Mouse (Mus musculus): ENCODE data around the gene Fbxo8. TPM values are rescaled to one million over a fixed set of nuclear protein-coding genes. Genes with fewer than 3 reads are reported as not detected.

The Fbxo8 gene
- total RNA-seq, 2 experiments from 2014 or later = 34.6 to 35.3 TPM

GRCm38 (mm10) chr8:56606481-56606880 is 55.6 kb downstream of the Fbxo8 start:
- DNase-seq (ENCODE audit: low spot score) = no peak

- DNase-seq (ENCODE audit: low spot score) = no peak
Observed at GRCm38 (mm10) chr8:56611736-56612135, 60.8 kb downstream of the Fbxo8 start.

DNA sequence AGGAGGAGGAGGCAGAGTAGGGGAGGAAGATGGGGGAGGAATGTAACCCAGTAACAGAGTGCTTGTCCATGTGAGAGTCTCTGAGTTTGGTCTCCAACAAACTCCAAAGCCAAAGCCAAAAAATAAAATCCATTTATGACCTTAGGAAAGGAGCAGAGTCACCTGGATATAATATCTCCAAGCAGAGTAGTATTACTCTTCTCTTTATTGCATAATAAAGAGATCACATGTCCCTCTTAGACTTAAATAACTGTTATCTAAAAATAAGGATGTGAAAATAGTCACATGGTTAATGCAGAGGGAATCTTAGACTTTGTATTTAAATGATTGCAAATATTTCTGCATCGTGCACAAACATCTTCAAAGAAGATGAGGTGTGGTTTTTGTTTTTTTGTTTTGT is 63.3 kb downstream of the Fbxo8 start:
- DNase-seq (ENCODE audit: low spot score) = no peak

- DNase-seq (ENCODE audit: low spot score) = peak; percentile 59
Observed at GRCm38 (mm10) chr8:56615005-56615404, 64.1 kb downstream of the Fbxo8 start.

DNA sequence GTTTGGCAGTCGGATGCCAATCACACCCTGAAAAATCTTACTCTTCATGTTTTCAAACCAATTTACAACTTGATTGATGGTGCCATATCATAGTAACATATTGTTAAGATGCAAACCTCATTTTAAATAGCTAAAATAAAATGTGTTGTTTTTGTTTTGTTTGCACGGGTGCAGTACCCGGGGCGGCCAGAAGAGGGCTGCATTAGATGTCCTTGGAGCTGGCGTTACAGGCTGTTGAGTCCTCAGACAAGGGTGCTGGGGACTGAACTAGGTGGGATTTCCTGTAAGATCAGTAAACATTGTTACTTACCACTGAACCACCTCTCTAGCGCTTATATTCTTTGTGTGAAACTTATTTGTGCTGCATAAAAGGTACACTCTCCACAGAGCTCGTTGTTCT is 65.4 kb downstream of the Fbxo8 start:
- DNase-seq (ENCODE audit: low spot score) = peak; percentile 15

- no peak for DNase-seq (ENCODE audit: low spot score)
Observed at GRCm38 (mm10) chr8:56617271-56617670, 66.4 kb downstream of the Fbxo8 start.

DNA sequence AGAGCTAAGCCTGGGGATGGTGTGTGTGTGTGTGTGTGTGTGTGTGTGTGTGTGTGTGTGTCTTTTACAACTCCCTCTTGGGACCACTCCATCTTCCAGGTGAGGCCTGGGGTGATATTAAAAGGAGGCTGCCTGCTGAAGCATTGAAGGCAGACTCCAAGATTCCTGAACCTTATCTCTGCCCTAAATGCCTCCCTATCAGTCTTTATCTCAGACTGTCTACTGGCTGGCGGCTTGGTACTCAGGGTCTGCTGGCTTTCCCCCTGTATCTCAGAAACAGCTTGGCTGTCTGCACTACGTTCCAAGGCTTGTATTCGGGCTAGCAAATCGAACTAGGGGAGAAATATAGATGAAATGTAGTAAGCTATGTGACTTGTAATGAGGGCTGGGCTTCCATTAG is 68.2 kb downstream of the Fbxo8 start:
- DNase-seq (ENCODE audit: low spot score) = no peak

GRCm38 (mm10) chr8:56619571-56619970 is 68.7 kb downstream of the Fbxo8 start:
- DNase-seq (ENCODE audit: low spot score) = no peak

- DNase-seq (ENCODE audit: low spot score) = no peak
Observed at GRCm38 (mm10) chr8:56620691-56621090, 69.8 kb downstream of the Fbxo8 start.

GRCm38 (mm10) chr8:56621093-56621492 is 70.2 kb downstream of the Fbxo8 start:
- DNase-seq (ENCODE audit: low spot score) = no peak

GRCm38 (mm10) chr8:56622470-56623024 is 71.7 kb downstream of the Fbxo8 start:
- DNase-seq (ENCODE audit: low spot score) = no peak

GRCm38 (mm10) chr8:56623346-56623745 is 72.5 kb downstream of the Fbxo8 start:
- DNase-seq (ENCODE audit: low spot score) = no peak

DNA sequence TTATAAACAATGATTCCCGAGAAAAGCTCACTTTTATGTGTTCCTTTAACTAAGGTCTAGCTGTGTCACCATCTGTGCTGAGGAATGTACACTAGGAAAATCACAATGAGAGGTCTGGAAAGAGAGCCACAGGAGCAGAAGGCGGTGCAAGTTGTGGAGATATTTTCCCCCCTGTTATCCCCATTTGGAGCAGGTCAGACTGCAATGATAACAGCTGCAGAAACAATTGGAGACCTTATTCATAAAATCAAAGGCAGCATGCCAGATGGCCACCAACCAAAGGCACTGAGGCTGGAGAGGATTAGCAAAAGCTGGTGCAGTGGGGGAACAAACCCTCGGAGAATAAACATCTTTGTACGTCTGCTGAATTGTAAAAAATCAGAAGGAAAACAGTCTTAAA is 78.3 kb downstream of the Fbxo8 start:
- no peak for DNase-seq (ENCODE audit: low spot score)

GRCm38 (mm10) chr8:56639277-56639676 is 88.4 kb downstream of the Fbxo8 start:
- DNase-seq (ENCODE audit: low spot score) = no peak

Small RNAs within 50 kb of the gene (microRNA-seq; reads per million reads assigned to microRNA genes)
- gene Gm25992 = not detected

Other genes starting within 250 kb of the Fbxo8 start
- gene Cep44, start within 50 bp of the Fbxo8 start, total RNA-seq (2021) = 1 to 10 TPM; 7.9 to 9.5 TPM